Mouse (Mus musculus): ENCODE results near the gene Caskin2.
"Not testable (repeated sequence)": the region's sequence is repeated elsewhere in the genome, so short reads cannot be mapped to it uniquely, and the experiment has no call there.

The Caskin2 gene

DNA sequence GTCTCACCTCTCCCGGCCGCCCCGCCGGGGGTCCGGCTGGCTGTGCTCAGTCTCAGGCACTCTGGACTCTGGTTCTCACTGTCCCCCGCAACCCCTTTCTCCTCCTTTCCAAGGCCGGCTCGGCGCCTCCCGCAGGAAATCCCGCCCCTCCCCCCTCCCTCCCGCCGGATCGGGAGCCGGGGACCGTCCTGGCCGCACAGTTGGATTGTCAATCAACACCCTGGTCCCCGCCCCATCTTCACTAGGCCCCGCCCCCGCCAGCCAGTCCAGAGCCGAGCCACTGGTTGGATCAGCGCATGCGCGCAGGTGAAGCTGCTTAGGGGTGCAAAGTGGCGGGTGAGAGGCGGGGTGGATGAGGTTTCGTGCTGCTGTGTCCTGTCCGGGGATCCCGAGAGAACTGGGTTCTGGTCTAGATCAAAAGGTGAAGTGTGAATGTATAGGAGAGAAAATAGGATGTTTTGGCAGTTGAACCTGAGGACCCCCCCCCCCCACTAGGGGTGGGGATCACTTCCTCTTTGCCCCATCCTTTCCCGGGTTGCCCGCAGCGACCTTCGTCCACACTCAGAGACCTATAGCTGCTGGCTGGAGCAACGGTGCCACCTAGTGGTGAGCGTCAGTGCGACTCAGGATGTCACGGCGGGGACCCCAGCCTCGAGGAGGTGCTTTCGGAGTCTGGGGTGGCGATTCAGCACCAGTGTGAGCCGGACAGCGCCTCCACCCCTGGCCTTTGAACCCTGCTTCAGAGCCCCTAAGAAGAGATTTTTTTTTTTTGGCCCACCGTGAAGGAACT is at the start of gene Caskin2:
Gene Caskin2 (minus strand): TSS at position 133 of the 790 bp plus-strand sequence.
- peak; percentile 93 to 94 for DNase-seq (ENCODE audit: low spot score in 2 of 2)

DNA sequence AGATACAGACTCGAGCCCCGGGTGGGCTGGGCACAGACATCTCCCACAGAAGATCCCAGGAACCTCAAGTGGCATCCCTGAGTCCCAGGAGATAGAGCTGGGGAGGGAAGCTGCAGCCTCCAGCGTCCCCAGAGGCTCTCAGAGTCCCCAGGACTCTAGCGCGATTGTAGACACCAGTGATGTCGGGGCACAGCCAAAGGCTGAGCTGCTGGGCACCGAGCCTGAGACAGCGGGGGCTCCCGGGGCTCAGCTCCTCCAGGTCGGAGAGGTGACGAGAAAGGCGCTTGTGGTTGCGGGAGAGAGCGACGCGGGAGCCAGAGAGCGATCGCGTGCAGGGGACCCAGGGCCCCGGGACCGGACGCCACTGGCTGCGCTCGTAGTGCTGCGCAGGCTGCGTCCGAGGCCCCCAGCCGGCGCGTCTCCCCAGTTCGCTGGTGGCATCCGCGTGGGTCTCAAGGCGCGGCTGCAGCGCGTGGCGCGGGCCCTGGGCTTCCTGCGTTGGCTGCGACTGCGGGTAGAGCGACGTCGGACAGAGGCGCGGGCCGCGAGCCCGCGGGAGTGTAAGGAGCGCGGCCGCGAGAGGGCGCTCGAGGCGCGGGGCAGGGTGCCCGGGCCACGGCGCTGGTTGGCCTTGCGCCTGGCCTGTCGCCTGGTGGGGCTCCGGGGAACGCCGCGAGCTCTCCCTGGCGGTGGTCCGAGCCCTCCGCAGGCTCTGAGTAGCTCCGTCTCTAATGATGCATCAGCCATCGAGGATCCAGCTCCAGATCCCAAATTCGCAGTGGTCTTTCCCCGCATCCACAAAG is 45.9 kb upstream of the Caskin2 start:
- DNase-seq (ENCODE audit: low spot score in 2 of 2): peak; percentile 79 to 84

DNA sequence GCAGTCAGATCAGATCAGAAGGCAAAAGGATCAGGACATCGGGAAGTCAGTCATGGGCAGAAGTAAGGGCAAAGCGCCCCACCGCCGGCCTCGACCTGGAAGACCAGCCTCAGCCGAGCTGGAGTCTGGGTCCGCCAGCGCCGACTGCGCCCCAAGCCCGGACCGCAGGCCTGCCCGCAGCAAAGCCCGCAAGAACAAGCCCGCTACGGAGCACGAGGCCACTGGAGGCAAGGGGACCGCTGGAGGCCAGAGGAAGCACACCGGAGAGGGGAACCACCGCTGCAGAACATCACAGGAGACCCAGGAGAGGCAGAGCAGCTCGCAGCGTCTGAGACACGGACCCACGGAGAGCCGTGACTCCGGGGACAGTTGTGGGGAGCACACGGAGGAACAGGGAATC is 44.9 kb upstream of the Caskin2 start, which contains the start of gene Myo15b:
Gene Myo15b (plus strand): TSS at position 53 of the 400 bp plus-strand sequence.
- no peak for DNase-seq (ENCODE audit: low spot score in 2 of 2)

DNA sequence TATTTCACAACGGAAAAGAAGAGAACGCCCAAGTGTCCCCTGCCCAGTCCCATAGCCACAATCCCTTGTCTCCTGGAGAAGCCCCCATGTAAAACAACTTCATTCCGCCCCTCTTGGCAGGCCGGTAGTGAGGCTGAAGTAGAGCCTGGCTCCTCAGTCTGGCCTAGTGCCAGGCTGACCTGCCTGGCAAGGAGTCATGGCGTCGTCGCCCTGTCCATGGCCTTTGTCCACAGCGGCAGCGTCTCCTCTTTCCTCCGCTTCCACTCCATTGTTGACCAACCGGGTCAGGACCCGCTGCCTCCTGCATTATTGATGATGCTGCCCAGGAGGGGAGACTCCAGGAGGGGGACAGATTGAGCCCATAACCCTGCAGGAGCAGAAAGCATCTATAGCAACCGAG is 44.5 kb upstream of the Caskin2 start:
- no peak for DNase-seq (ENCODE audit: low spot score in 2 of 2)

DNA sequence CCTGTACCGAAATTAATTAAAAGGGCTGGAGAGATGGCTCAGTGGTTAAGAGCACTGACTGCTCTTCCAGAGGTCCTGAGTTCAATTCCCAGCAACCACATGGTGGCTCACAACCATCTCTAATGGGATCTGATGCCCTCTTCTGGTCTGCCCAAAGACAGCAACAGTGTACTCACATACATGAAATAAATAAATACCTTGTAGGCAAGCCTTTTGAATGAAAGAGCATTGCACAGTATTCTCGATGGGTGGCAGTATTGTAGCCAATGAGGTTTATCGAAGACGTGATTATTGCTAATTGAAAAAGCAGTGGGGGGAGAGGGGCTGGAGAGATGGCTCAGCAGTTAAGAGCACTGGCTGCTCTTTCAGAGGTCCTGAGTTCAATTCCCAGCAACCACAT is 43.7 kb upstream of the Caskin2 start:
- not testable (repeated sequence) for DNase-seq (ENCODE audit: low spot score in 2 of 2)

DNA sequence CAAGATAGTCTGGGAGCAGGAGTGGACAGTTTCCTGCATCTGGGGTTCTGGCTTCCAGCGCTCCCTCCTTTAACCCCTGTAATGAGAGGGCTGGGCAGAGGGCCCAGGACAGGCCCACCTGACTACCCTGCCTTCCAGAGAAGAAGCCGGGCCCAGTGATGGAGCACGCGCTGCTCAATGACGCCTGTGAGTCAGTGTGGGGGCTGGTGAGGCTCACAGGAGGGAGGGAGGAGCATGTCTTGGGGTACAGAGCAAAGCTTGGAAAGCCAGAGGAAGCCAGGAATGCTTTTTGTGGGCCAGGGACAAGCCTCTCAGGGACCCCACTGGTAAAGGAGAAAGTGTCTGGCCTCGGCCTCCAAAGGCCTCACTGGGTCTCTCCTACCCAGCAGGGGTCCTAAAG is 41.2 kb upstream of the Caskin2 start:
- DNase-seq (ENCODE audit: low spot score in 2 of 2): no peak

DNA sequence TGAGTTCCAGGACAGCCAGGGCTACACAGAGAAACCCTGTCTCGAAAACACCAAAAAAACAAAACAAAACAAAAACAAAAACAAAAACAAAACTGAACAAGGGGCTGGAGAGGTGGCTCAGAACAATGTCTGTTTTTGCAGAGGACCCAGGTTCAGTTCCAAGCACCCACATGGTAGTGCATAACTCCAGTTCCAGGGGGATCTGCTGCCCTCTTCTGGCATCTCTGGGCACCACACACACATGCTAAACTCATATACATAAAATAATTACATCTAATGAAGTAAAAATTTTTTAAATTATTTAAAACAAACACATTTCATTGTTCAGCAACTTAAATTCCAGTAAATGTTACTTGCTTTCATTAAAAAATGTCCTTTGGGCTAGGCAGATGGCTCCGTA is 32.4 kb upstream of the Caskin2 start:
- DNase-seq (ENCODE audit: low spot score in 2 of 2): no peak

DNA sequence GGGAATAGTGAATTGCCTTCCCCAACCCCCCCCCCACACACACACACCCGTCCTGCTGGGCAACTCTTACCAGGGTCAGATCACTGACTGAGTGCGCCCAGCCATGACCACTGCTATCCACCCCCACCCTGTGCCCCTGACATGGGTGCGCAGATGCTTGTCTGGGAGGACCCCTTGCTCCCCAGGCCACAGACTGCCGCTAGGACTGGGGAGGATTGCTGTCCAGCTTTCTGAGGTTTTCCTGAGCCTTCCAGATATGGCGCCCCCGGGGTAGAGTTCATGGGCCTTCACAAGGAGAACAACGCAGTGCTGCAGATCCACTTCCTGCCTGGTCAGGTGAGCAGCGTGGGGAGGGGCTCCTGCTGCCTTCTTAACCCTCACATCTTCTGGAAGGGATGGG is 30.8 kb upstream of the Caskin2 start:
- DNase-seq (ENCODE audit: low spot score in 2 of 2): no peak

DNA sequence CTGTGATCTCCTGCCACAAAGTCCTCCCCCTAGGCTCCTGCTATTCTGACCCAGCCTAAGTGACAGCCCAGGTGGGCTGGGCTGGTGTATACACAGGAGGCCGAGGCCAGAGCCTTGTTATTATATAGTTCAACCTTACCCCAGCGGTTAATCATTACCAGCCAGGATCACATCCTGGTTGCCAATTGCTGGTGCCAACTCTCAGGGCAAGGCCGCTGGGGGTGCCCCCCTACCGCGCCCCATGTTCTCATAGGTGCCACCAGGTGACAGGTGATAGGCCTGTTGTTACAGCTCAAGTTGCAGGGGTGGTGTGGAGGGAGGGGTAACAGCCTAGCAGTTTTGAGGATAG is 30.4 kb upstream of the Caskin2 start:
- no peak for DNase-seq (ENCODE audit: low spot score in 2 of 2)

DNA sequence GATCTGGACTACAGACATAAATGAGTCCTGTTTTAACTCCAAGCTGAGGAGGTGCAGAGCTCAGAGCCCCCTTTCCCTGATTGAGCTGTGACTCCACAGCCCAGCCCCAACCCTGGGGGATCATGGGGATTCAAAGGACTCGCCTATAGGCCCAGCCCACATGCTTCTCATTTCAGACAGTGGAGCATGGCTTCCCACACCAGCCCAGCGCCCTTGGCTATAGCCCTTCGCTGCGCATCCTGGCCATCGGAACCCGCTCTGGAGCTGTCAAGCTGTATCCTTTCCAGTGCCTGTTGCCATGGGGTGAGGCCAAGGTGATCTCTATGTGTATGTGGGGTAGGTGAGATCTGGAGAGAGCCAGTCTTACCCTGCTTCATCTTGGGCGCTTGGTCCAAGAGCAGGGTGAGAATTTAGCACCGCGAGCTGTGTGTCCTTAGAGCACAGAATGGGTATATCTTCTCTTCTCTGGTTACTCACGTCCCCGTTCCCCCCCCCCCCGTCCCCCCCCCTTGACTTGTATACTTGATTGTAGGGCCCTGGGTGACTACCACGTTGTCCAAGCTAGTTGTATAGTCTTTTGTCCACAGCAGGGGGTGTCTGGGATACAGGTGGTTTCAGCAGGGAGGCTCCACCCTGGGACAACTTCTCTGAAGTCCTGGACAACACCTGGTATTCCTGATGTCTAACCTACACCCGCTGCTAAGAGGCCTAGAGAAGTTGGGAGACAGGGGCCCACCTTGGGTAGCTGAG is 29.9 kb upstream of the Caskin2 start:
- DNase-seq (ENCODE audit: low spot score in 2 of 2): no peak

DNA sequence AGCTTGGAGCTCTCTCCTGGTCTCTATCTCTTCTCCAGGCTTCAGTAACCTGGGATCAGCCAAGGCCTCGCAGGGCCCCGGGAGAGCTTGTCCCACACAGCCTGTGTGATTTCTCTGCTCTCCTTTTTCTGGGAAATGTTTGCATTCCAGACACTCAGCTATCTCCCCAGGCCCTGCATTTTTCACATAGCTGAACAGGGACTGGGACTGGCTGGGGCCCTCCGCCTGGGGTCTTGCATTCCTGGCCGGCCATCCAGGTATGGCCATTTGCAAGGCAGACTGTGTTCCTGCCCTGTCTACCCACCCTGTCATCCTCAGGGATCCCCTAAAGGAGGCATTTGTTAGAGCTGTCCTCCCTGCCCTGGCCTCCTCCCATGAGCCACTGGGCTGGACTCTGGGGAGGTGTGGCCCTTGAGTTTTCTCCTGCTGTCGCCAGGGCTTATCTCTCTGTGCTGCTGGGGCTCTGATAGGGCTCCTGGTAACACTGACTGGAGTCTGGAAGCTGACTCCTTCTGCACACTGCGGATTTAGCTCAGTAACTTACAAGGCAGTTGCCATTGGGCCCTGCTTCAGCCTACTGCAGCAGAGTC is 28.6 kb upstream of the Caskin2 start:
- DNase-seq (ENCODE audit: low spot score in 2 of 2): peak; percentile 16 to 22

DNA sequence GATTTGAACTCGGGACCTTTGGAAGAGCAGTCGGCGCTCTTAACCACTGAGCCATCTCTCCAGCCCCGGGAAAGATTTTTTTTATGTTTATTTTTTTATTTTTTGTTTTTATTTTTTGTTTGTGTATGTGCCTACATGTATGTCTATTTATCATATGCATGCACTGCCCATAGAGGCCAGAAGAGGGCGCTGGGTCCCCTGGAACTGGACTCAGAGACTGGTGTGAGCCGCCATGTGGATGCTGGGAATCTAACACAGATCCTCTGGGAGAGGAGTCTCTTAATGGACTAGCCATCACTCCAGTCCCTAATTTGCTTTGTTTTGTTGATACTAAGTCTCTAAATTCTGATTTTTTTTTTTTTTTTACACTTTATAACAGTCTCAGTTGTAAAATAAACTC is 27.6 kb upstream of the Caskin2 start:
- DNase-seq (ENCODE audit: low spot score in 2 of 2): no peak

DNA sequence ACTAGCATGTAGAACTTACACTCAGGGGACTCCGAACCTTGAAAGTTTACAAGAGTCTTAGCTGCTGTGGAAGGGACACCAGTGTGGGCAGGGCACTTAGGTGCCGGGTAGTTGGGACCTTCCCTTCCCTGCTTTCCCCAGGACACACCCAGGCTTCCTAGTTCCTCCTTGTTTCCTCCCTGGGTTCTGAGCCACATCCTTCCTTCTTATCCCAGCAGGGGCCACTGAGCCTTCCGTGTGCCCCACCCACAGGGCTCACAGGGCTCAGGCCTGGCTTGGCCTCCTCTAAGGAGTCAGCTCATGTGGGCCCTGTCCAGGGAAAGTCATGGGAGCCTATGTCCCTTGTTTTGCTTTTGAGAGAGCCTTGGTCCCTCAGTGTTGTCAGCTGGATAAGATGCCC is 26.3 kb upstream of the Caskin2 start:
- no peak for DNase-seq (ENCODE audit: low spot score in 2 of 2)

DNA sequence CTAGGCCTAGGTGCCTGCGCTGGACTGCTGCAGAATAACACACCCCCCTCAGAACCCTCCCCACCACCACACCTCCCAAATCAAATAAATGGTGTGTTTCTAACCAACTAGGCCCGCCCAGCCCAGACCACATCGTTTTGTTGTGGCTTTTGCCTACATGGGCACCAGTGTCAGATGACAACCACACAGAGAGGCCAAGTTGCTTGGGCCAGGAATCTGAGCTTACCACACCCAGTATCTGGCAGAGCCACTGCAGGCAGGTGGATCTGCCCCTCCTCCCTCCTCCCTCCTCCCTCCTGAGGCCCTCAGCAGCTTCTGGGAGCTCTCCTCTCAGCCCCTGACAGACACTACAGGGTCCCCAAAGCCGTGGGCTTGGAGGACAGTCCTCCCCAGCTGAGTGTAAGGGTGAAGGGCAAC is 25.5 kb upstream of the Caskin2 start:
- DNase-seq (ENCODE audit: low spot score in 2 of 2): no peak

DNA sequence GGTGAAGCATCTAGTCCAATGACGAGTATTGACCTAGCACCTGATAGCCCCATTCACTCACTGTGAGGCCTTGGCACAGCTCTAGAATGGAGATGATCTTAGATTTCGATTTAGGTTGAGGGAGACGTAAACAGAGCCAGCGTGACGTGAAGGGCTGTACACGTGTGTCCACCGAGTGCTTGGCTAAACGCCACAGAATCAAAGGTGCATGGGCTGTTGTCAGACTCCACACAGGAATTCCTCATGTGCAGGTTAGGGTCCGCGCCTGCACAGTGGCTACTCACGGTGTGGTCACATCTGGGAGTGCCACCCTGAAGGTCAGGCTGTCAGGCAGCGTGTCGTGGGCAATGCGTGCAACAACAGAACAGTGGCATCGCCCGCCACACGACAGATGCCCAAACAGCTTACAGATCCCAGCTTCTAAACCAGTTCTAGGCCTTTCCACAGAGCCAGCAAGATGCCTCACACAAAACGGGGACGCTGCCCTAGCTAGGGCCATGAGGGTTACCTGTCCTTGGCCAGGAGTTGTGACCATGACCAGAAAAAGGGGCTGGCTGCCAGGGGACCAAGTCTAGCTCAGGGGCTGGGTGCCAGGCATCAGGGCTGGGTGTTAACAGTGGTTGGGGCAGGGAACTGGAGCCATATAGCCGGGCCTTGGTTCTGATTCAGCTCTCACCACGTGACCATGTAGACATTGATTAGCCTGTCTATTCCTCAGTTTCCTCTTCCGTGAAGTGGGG is 24.3 kb upstream of the Caskin2 start:
- no peak for DNase-seq (ENCODE audit: low spot score in 2 of 2)

DNA sequence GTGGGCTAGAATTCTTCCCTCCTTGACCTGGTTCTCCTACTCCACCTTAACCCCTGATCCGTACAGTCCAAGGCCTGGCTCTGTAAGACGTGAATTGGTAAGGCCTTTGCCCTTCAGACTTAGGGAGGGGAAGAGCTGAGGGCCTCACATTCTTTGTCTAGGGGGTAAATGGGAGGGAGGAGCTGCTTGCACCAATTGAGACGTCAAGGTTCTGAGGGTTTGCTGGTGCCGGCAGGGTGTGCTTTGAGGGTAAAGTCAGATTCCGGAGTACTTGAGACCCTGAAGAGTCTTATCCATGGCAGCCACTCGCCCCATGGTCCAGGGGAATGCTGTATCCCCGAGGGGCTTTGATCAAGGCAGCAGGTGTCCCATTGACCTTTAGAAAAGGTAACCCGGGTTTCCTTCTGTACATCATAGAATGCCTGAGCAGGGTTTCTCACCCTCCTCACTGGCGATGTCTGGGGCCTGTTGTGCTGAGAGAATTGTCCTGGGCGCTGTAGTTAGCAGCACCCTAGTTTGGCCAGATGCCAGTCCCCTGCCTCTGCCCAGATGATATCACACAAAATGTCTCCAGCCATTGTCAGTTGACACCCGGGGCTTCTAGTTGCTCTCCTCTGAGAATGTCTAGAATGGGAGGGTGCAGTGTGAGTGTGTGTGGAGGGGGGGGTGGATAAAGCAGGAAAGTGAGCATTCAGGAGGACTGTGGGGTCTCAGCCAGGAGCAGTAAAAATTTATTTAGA is 23.4 kb upstream of the Caskin2 start:
- DNase-seq (ENCODE audit: low spot score in 2 of 2): no peak

DNA sequence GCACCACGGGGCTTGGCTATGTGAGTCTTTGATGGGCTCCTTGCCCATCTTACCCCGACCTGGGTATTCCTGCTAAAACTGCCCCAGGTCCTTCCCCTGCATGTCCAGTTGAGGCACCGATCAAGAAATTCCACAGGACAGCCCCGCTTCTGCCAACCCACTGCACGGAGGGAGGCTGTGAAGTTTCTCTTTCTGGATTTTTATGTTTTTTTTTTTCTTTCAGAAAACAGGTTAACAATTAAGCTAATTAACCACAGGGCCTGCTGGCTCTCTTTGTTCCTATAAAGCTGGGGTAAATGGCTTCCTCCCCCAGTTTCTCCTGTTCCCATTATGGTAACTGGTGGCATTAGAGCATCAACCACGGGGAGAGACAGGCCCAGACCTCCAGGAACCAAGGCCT is 20.6 kb upstream of the Caskin2 start:
- DNase-seq (ENCODE audit: low spot score in 2 of 2): no peak

DNA sequence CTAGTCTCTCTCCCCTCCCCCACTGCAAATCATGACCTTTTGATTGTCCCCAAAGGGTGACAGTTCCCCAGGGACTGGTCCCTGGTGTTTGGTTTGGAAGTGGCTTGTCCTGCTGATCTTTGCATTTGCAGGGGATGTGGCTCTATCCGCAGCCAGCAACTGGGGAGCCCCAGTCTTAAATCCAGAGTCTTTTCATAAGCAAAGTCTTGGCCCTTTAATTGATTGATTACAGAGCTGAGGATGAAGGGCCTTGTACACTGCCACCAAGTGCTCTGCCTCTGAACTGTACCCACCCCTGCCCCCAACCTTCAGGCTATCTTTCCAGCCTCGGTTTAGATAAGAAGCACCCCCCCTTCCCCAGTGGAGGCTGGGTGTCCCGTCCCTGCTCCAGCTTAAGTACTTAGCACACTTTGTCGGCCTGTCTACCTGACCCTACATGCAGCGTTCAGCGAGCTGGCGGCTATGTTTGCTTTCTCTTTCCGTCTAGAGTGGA is 19.6 kb upstream of the Caskin2 start:
- DNase-seq (ENCODE audit: low spot score in 2 of 2): no peak

DNA sequence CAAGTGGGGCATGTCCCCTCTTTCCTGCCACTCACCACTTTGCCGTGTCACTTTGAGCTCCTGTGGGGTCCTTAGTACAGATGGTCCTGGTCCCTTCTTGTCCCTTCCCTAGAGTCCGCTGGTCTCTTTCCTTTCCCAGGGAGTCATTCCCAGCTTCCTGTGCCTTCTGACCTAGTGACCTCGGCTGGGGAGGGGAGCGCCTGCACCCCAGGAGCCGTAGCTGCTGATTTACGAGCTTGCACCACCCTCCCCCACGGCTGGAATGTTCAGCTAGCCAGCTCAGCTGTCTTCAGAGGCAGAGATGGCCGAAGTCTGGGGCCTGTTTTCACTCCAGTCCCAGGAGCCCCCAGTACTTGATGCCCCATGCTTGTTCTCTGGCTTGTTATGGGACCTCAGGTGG is 19.1 kb upstream of the Caskin2 start:
- DNase-seq (ENCODE audit: low spot score in 2 of 2): no peak

DNA sequence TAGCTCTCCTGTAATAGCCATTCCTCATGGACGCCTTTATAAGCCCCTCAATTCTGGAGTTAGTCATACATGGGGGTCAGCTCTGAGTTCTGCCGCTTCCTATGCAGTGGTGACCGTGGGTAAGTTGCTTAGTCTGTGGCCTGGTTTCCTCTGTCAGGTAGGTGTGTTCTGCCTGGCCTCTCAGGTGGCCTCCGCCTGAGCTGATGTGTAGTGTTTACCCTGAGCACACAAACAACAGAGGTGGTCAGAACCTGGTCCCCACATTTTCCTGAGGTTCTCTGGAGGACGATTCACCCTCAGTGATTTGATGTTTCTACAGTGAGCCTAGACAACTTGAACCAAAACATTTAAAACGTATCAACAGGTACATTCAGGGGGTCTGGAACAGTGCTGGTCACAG is 18.6 kb upstream of the Caskin2 start:
- no peak for DNase-seq (ENCODE audit: low spot score in 2 of 2)

All from spleen, postnatal 36 days (tissue).